Mouse (Mus musculus): ENCODE measurements around the gene Vgll4. TPM values are rescaled to one million over a fixed set of nuclear protein-coding genes. Genes with fewer than 3 reads are reported as not detected.

Gene Vgll4
- polyA plus RNA-seq (2014; fragmentation: Nextera tagmentation; extraction: Ambion mirVana) = 49.7 and 52.7 TPM in 2 replicates

DNA sequence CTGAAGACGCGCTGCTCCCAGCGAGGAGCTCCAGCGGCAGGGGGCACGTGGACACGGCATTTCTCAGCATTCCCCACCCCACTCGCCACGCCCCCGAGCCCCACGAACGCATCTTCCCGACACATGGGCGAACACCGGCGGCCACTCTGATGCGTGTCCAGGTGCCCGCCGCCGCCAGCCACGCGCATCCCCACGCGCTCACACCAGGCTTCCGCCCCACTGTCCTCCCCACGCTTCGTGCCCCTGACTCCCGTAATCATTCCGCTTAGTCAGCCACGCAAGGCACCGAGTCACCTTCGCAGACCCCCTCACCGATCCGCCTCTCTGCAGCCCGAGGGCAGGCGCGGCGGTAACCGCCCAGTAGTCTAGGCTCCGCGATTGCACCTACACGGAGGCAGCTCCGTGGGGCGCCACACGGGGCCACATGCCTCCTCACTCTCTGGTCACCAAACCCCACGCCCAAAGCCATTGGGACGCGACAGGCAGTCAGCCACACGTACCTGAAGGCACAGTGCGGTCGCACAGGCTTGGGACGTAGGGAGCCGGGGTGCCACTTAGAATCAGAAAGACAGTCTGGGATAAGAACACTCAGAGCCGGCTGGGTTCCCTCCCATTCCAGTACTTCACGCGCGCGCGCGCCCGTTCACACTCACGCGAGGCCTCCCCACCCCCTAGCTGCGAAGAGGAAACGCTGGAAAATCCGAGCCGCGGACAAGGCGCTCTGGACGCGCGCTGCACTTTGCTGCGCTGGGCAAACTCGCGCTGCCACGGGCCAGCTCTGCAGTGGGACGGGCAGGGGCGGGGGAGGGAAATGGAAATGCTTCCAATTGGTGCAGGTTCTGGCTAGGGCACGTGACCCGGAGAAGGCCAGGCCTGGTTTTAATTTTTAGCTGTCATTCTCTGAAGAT lies at the start of gene Vgll4:
Gene Vgll4, minus strand, starts transcription at position 782 of the 908 bp plus-strand sequence.
- no peaks in the 10 kb centered on the region for H3K9me3 ChIP-seq (ENCODE audit: control insufficient read depth, low read length)
- peak within 1 kb of the TSS; percentile 77 for H3K4me3 ChIP-seq (ENCODE audit: control insufficient read depth in 1 of 2, insufficient read depth in 1 of 2, low read depth in 1 of 2, low read length in 2 of 2)
- peaks cover 17% of the 10 kb centered on the region for H3K27me3 ChIP-seq (ENCODE audit: control insufficient read depth, insufficient read depth, low read length)
- H3K4me2 ChIP-seq (ENCODE audit: low read length) = peak within 1 kb of the TSS; percentile 100
- peak within 1 kb of the TSS in 1 of 2 experiments; percentile 26; a peak in 2 of 4 replicates for H3K27ac ChIP-seq (replicated peaks in 1 of 2; ENCODE audit: control insufficient read depth in 1 of 2, insufficient read depth in 1 of 2, low read depth in 2 of 2, low read length in 2 of 2)
- H3K4me1 ChIP-seq (ENCODE audit: control insufficient read depth in 2 of 2, insufficient read depth in 2 of 2, low read length in 2 of 2) = peaks cover 4 to 6% of the 10 kb centered on the region in 2 experiments; a peak in 2 of 4 replicates
- WGBS = 1% methylated on average over 79 of the region's 79 CpGs
- no peak for ATAC-seq (ENCODE audit: insufficient number of reproducible peaks, insufficient read depth, low FRiP score, low read depth)
- H3K36me3 ChIP-seq (ENCODE audit: control insufficient read depth, insufficient read depth, low read length) = no peaks in the 10 kb centered on the region
- H3K9ac ChIP-seq (ENCODE audit: low read length) = peak within 1 kb of the TSS; percentile 80

DNA sequence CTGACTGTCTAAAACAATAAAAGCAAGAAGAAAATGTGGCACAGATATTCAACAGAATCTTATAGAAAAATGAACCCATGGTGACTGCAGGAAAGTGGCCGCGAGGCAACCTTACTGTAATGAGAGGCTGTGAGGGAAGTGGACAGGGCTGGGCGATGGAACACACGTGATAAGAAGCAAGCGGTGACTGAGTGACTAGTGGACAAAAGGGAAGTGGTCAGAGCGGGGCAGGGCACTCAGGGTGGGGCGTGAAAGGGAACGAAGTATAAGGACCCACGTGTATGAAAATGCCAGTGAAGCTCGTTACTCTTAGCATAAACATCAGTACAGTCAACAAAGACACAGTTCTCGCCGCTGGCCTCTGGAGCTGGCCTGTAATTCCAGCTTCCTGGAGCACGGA lies 45.7 kb upstream of the Vgll4 start:
- H3K4me3 ChIP-seq (ENCODE audit: control insufficient read depth in 1 of 2, insufficient read depth in 1 of 2, low read depth in 1 of 2, low read length in 2 of 2) = no peak overlapping the region
- H3K4me1 ChIP-seq (ENCODE audit: control insufficient read depth in 2 of 2, insufficient read depth in 2 of 2, low read length in 2 of 2) = no peaks in the 10 kb centered on the region
- H3K27ac ChIP-seq (replicated peaks in 1 of 2; ENCODE audit: control insufficient read depth in 1 of 2, insufficient read depth in 1 of 2, low read depth in 2 of 2, low read length in 2 of 2) = no peak overlapping the region
- no peaks in the 10 kb centered on the region for H3K9me3 ChIP-seq (ENCODE audit: control insufficient read depth, low read length)
- 87% methylated on average over 13 of the region's 13 CpGs for WGBS
- ATAC-seq (ENCODE audit: insufficient number of reproducible peaks, insufficient read depth, low FRiP score, low read depth) = no peak
- no peaks in the 10 kb centered on the region for H3K27me3 ChIP-seq (ENCODE audit: control insufficient read depth, insufficient read depth, low read length)
- H3K4me2 ChIP-seq (ENCODE audit: low read length) = no peak overlapping the region
- H3K9ac ChIP-seq (ENCODE audit: low read length) = no peak overlapping the region
- peaks cover 50% of the 10 kb centered on the region for H3K36me3 ChIP-seq (ENCODE audit: control insufficient read depth, insufficient read depth, low read length)

DNA sequence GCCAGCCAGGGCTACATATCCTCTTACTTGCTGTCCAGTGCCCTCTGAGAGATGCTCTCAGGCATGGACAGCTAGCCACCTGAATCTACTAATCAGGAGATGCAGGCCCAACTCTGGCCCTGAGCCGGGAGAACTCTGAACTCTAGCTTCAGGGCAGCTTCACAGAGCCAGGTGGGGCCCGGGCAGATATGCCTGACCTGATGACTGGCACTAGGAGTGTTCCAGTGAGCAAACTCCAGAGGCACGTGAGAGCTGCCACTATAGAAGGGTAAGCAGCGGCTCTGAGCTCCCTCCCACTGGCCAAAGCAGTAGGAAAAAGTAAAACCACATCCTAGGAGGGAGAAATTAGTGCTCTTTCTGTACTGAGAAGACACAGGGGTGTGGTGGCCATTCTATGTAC lies 43.8 kb upstream of the Vgll4 start:
- Histone ChIP-seq H3K4me2 (ENCODE audit: low read length) (no peak overlapping the region), H3K27ac (replicated peaks in 1 of 2; ENCODE audit: control insufficient read depth in 1 of 2, insufficient read depth in 1 of 2, low read depth in 2 of 2, low read length in 2 of 2) (no peak overlapping the region), H3K9ac (ENCODE audit: low read length) (no peak overlapping the region), H3K9me3 (ENCODE audit: control insufficient read depth, low read length) (no peaks in the 10 kb centered on the region), H3K4me3 (ENCODE audit: control insufficient read depth in 1 of 2, insufficient read depth in 1 of 2, low read depth in 1 of 2, low read length in 2 of 2) (no peak overlapping the region), H3K36me3 (ENCODE audit: control insufficient read depth, insufficient read depth, low read length) (peaks cover 47% of the 10 kb centered on the region), H3K27me3 (ENCODE audit: control insufficient read depth, insufficient read depth, low read length) (no peaks in the 10 kb centered on the region), H3K4me1 (ENCODE audit: control insufficient read depth in 2 of 2, insufficient read depth in 2 of 2, low read length in 2 of 2) (no peaks in the 10 kb centered on the region)
- WGBS = 85% methylated on average over 4 of the region's 4 CpGs
- no peak for ATAC-seq (ENCODE audit: insufficient number of reproducible peaks, insufficient read depth, low FRiP score, low read depth)

DNA sequence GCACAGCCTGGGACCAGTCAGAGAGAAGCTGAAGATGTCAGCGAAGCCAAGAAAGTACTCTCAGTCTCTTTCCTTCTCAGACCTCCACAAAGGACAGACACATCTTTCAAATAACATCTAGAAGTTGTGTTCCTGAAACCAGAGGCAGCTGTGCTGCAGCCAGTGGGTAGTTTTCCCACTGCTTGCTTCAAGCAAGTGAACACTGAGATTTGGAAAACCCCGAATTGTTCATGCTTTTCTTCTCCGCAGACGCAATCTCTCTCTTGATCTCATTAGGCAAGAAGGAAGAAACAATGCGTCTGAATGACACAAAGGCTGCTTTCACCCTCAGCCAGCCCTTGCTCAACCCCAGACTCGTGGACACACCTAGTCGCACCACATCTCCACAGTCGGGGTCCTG lies 42.0 kb upstream of the Vgll4 start:
- H3K4me2 ChIP-seq (ENCODE audit: low read length) = no peak overlapping the region
- ATAC-seq (ENCODE audit: insufficient number of reproducible peaks, insufficient read depth, low FRiP score, low read depth) = no peak
- H3K4me1 ChIP-seq (ENCODE audit: control insufficient read depth in 2 of 2, insufficient read depth in 2 of 2, low read length in 2 of 2) = peaks cover 9 to 10% of the 10 kb centered on the region in 2 experiments; a peak in 3 of 4 replicates
- no peaks in the 10 kb centered on the region for H3K9me3 ChIP-seq (ENCODE audit: control insufficient read depth, low read length)
- 83% methylated on average over 8 of the region's 8 CpGs for WGBS
- H3K4me3 ChIP-seq (ENCODE audit: control insufficient read depth in 1 of 2, insufficient read depth in 1 of 2, low read depth in 1 of 2, low read length in 2 of 2) = no peak overlapping the region
- H3K27me3 ChIP-seq (ENCODE audit: control insufficient read depth, insufficient read depth, low read length) = no peaks in the 10 kb centered on the region
- H3K9ac ChIP-seq (ENCODE audit: low read length) = no peak overlapping the region
- H3K36me3 ChIP-seq (ENCODE audit: control insufficient read depth, insufficient read depth, low read length) = peaks cover 47% of the 10 kb centered on the region
- no peak overlapping the region for H3K27ac ChIP-seq (replicated peaks in 1 of 2; ENCODE audit: control insufficient read depth in 1 of 2, insufficient read depth in 1 of 2, low read depth in 2 of 2, low read length in 2 of 2)

DNA sequence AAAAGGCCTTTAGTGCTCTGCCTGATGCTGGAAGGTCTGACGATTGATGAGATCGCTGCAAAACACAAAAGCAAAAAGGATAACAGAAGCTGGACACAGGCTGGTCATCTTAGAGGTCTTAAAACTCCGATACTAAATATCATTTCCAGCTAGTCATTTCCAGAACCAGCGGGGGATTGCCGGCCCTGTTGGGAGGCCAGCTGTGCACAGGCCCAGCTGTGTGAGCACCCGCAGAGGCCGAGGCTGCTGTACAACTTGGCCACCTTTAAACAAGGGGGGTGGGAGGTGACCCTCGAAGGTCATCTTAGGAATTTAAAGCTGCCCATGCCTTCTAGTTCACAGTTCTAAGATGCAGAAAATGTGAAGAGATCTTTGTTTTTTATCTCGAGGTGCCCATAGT lies 41.0 kb upstream of the Vgll4 start:
- no peak for ATAC-seq (ENCODE audit: insufficient number of reproducible peaks, insufficient read depth, low FRiP score, low read depth)
- Histone ChIP-seq H3K9me3 (ENCODE audit: control insufficient read depth, low read length) (no peaks in the 10 kb centered on the region), H3K4me1 (ENCODE audit: control insufficient read depth in 2 of 2, insufficient read depth in 2 of 2, low read length in 2 of 2) (peaks cover 10 to 11% of the 10 kb centered on the region in 2 experiments; a peak in 3 of 4 replicates), H3K36me3 (ENCODE audit: control insufficient read depth, insufficient read depth, low read length) (peaks cover 40% of the 10 kb centered on the region), H3K27ac (replicated peaks in 1 of 2; ENCODE audit: control insufficient read depth in 1 of 2, insufficient read depth in 1 of 2, low read depth in 2 of 2, low read length in 2 of 2) (no peak overlapping the region), H3K4me3 (ENCODE audit: control insufficient read depth in 1 of 2, insufficient read depth in 1 of 2, low read depth in 1 of 2, low read length in 2 of 2) (no peak overlapping the region), H3K27me3 (ENCODE audit: control insufficient read depth, insufficient read depth, low read length) (no peaks in the 10 kb centered on the region), H3K9ac (ENCODE audit: low read length) (no peak overlapping the region), H3K4me2 (ENCODE audit: low read length) (no peak overlapping the region)
- 82% methylated on average over 9 of the region's 9 CpGs for WGBS

DNA sequence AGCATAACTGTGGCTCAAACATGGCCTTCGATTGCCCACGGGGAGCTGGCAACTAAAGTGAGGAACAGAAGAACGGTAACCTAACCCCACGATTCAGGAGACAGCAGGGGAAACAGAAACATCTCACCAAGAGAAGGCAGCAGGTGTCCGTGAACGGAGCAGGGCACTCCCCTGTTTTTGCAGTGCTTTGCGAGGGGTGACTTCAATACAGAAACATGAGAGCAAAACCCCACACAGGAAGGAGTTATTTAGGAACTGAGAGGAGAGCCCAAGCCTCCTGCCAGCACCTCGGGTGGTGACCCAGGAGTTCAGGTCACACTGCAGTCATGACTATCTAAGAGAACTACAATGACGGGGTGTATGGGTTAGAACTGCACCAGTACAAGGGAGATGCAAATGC lies 40.5 kb upstream of the Vgll4 start:
- no peak for ATAC-seq (ENCODE audit: insufficient number of reproducible peaks, insufficient read depth, low FRiP score, low read depth)
- no peak overlapping the region for H3K4me2 ChIP-seq (ENCODE audit: low read length)
- H3K36me3 ChIP-seq (ENCODE audit: control insufficient read depth, insufficient read depth, low read length) = peaks cover 35% of the 10 kb centered on the region
- no peaks in the 10 kb centered on the region for H3K27me3 ChIP-seq (ENCODE audit: control insufficient read depth, insufficient read depth, low read length)
- H3K4me1 ChIP-seq (ENCODE audit: control insufficient read depth in 2 of 2, insufficient read depth in 2 of 2, low read length in 2 of 2) = peaks cover 10 to 11% of the 10 kb centered on the region in 2 experiments; a peak in 3 of 4 replicates
- H3K9me3 ChIP-seq (ENCODE audit: control insufficient read depth, low read length) = no peaks in the 10 kb centered on the region
- WGBS = 81% methylated on average over 9 of the region's 9 CpGs
- H3K9ac ChIP-seq (ENCODE audit: low read length) = no peak overlapping the region
- H3K27ac ChIP-seq (replicated peaks in 1 of 2; ENCODE audit: control insufficient read depth in 1 of 2, insufficient read depth in 1 of 2, low read depth in 2 of 2, low read length in 2 of 2) = no peak overlapping the region
- no peak overlapping the region for H3K4me3 ChIP-seq (ENCODE audit: control insufficient read depth in 1 of 2, insufficient read depth in 1 of 2, low read depth in 1 of 2, low read length in 2 of 2)

DNA sequence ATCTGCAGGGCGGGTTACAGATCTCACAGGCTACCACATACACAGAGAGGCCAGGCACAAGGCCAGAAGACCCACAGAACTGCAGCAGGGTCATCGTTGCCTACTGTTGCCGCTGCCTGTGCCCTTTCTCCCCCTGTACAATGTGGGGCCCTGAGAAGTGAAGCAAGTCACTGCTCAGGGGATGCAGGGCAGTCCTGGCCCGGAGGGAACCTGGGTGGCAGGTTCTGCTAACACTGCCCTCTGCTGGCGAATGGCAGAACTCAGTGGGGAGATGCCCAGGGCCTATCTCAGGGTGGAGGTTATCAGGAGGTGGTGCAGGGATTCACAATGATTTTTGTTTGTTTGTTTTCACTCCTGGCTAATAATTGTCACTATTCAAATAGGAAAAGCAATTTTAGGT lies 37.9 kb upstream of the Vgll4 start:
- no peak for ATAC-seq (ENCODE audit: insufficient number of reproducible peaks, insufficient read depth, low FRiP score, low read depth)
- peaks cover 10 to 11% of the 10 kb centered on the region in 2 experiments; a peak in 3 of 4 replicates for H3K4me1 ChIP-seq (ENCODE audit: control insufficient read depth in 2 of 2, insufficient read depth in 2 of 2, low read length in 2 of 2)
- H3K4me3 ChIP-seq (ENCODE audit: control insufficient read depth in 1 of 2, insufficient read depth in 1 of 2, low read depth in 1 of 2, low read length in 2 of 2) = no peak overlapping the region
- H3K4me2 ChIP-seq (ENCODE audit: low read length) = no peak overlapping the region
- 31% methylated on average over 5 of the region's 5 CpGs for WGBS
- H3K9me3 ChIP-seq (ENCODE audit: control insufficient read depth, low read length) = no peaks in the 10 kb centered on the region
- H3K27ac ChIP-seq (replicated peaks in 1 of 2; ENCODE audit: control insufficient read depth in 1 of 2, insufficient read depth in 1 of 2, low read depth in 2 of 2, low read length in 2 of 2) = no peak overlapping the region
- H3K9ac ChIP-seq (ENCODE audit: low read length) = no peak overlapping the region
- no peaks in the 10 kb centered on the region for H3K27me3 ChIP-seq (ENCODE audit: control insufficient read depth, insufficient read depth, low read length)
- H3K36me3 ChIP-seq (ENCODE audit: control insufficient read depth, insufficient read depth, low read length) = peaks cover 39% of the 10 kb centered on the region

All from heart, embryonic 14.5 days (tissue).